Mouse (Mus musculus): ENCODE measurements at regions not wholly inside any gene's neighbourhood (a gene's known extent, or its start where the extent isn't known, plus 50 kb on each side); places are given as distances from the start of the nearest gene placed in this dataset.
"Not testable (repeated sequence)": the region's sequence is repeated elsewhere in the genome, so short reads cannot be mapped to it uniquely, and the experiment has no call there.

- CTCF ChIA-PET, result no interaction called here
- POLR2A ChIA-PET, result no interaction called here
Observed at GRCm38 (mm10) chr16:55532686-55533085, 234.9 kb upstream of the Zpld1 start.

- POLR2A ChIA-PET, result no interaction called here
- CTCF ChIA-PET, result no interaction called here
Observed at GRCm38 (mm10) chr16:55530844-55531243, 233.1 kb upstream of the Zpld1 start.

GRCm38 (mm10) chr16:55527680-55528079, 229.9 kb upstream of the Zpld1 start:
- CTCF ChIA-PET, result no interaction called here
- POLR2A ChIA-PET, result no interaction called here

- CTCF ChIA-PET, result no interaction called here
- POLR2A ChIA-PET, result interaction anchor here in 2 of 4 experiments (0.6 kb wide), 2 partner anchors 218 to 339 kb away, joined by 3 to 4 read pairs; no protein-coding TSS in a partner anchor
Observed at GRCm38 (mm10) chr16:55526230-55526842, 228.6 kb upstream of the Zpld1 start.

GRCm38 (mm10) chr16:55523264-55523663, 225.5 kb upstream of the Zpld1 start:
- CTCF ChIA-PET, result no interaction called here
- POLR2A ChIA-PET, result no interaction called here

- POLR2A ChIA-PET, result no interaction called here
- CTCF ChIA-PET, result no interaction called here
Observed at GRCm38 (mm10) chr16:55522283-55522682, 224.5 kb upstream of the Zpld1 start.

GRCm38 (mm10) chr16:55521421-55521971, 223.7 kb upstream of the Zpld1 start:
- CTCF ChIA-PET, result no interaction called here
- POLR2A ChIA-PET, result no interaction called here

- ChIA-PET CTCF (interaction anchor here in 1 of 4 experiments (0.7 kb wide), 1 partner anchor 343 kb away, joined by 5 read pairs; no protein-coding TSS in a partner anchor), POLR2A (no interaction called here)
Observed at GRCm38 (mm10) chr16:55520077-55520476, 222.3 kb upstream of the Zpld1 start.

- CTCF ChIA-PET, result interaction anchor here in 1 of 4 experiments (0.8 kb wide), 1 partner anchor 344 kb away, joined by 3 read pairs; no protein-coding TSS in a partner anchor
- POLR2A ChIA-PET, result no interaction called here
Observed at GRCm38 (mm10) chr16:55519646-55520045, 221.9 kb upstream of the Zpld1 start.

GRCm38 (mm10) chr16:55516994-55517393, 219.2 kb upstream of the Zpld1 start:
- ChIA-PET POLR2A (interaction anchor here in 1 of 4 experiments (0.7 kb wide), 1 partner anchor 209 kb away, joined by 12 read pairs; no protein-coding TSS in a partner anchor), CTCF (no interaction called here)

- CTCF ChIA-PET, result no interaction called here
- POLR2A ChIA-PET, result no interaction called here
Observed at GRCm38 (mm10) chr16:55515228-55515696, 217.5 kb upstream of the Zpld1 start.

GRCm38 (mm10) chr16:55514448-55515200, 216.8 kb upstream of the Zpld1 start:
- POLR2A ChIA-PET, result interaction anchor here in 1 of 4 experiments (0.6 kb wide), 1 partner anchor 1287 kb away, joined by 4 read pairs; no protein-coding TSS in a partner anchor
- CTCF ChIA-PET, result no interaction called here

- POLR2A ChIA-PET, result no interaction called here
- CTCF ChIA-PET, result no interaction called here
Observed at GRCm38 (mm10) chr16:55504796-55505413, 207.1 kb upstream of the Zpld1 start.

- CTCF ChIA-PET, result interaction anchor here in 2 of 4 experiments (0.7 to 1.4 kb wide), 2 partner anchors 35 to 36 kb away, joined by 3 to 4 read pairs; no protein-coding TSS in a partner anchor
Observed at GRCm38 (mm10) chr16:55504274-55504673, 206.5 kb upstream of the Zpld1 start.

GRCm38 (mm10) chr16:55503273-55503672, 205.5 kb upstream of the Zpld1 start:
- ChIA-PET CTCF (interaction anchor here in 2 of 4 experiments (0.7 to 1.4 kb wide), 2 partner anchors 34 to 37 kb away, joined by 3 to 4 read pairs; no protein-coding TSS in a partner anchor), POLR2A (no interaction called here)

More at GRCm38 (mm10) chr16:55504274-55504673, 206.5 kb upstream of the Zpld1 start:
- POLR2A ChIA-PET, result no interaction called here

- POLR2A ChIA-PET, CTCF ChIA-PET: not testable (repeated sequence)
Observed at GRCm38 (mm10) chr16:55499831-55500230, 202.0 kb upstream of the Zpld1 start.

- ChIA-PET POLR2A (no interaction called here), CTCF (interaction anchor here in 2 of 4 experiments (0.6 to 0.7 kb wide), 2 partner anchors 355 to 372 kb away, joined by 5 to 6 read pairs; no protein-coding TSS in a partner anchor)
Observed at GRCm38 (mm10) chr16:55495051-55495450, 197.3 kb upstream of the Zpld1 start.

- CTCF ChIA-PET, result interaction anchor here in 1 of 4 experiments (0.7 kb wide), 1 partner anchor 355 kb away, joined by 5 read pairs; no protein-coding TSS in a partner anchor
- POLR2A ChIA-PET, result no interaction called here
Observed at GRCm38 (mm10) chr16:55494162-55494561, 196.4 kb upstream of the Zpld1 start.

GRCm38 (mm10) chr16:55492111-55492510, 194.3 kb upstream of the Zpld1 start:
- POLR2A ChIA-PET, result no interaction called here
- CTCF ChIA-PET, result no interaction called here

- ChIA-PET CTCF (no interaction called here), POLR2A (no interaction called here)
Observed at GRCm38 (mm10) chr16:55484391-55484790, 186.6 kb upstream of the Zpld1 start.
